Mouse (Mus musculus) layer of hippocampus, postnatal 14 days (tissue): Measurements from ENCODE around the gene Plk3. TPM values are rescaled to one million over a fixed set of nuclear protein-coding genes. Genes with fewer than 3 reads are reported as not detected.

Experiments
- DNase-seq, 2 experiments: peaks; one replicate each; pipeline ENCODE4 v3.0.0; 2021 to 2022; ENCODE audit warnings: low spot score in 2 of 2, mixed read lengths in 1 of 2
- total RNA-seq, 2 experiments: library from RNA; stranded (reverse); gene quantifications; 2 replicates each; pipeline ENCODE4 v1.2.3; 2021

Plk3 gene
- total RNA-seq, 2 experiments from 2014 or later: 11.6 to 13.8 TPM

DNA sequence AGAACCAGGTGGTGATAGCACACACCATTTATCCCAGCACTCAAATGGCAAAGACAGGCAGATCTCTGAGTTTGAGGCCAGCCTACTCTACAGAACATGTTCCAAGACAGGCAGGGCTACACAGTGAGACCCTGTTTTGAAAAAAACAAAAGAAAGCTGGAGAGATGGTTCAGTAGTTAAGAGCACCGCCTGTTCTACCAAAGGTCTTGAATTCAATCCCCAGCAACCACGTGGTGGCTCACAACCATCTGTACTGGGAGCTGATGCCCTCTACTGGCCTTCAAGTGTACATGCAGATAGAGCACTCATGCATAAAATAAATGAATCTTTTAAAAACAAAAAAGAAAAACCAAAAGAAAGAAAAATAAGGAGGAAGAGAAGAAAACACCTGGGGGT, 5.5 kb upstream of the Plk3 start:
- DNase-seq: peak in 1 of 2 experiments; percentile 53

GRCm38 (mm10) chr4:117138295-117139216, 4.8 kb upstream of the Plk3 start:
- no peak for DNase-seq

DNA sequence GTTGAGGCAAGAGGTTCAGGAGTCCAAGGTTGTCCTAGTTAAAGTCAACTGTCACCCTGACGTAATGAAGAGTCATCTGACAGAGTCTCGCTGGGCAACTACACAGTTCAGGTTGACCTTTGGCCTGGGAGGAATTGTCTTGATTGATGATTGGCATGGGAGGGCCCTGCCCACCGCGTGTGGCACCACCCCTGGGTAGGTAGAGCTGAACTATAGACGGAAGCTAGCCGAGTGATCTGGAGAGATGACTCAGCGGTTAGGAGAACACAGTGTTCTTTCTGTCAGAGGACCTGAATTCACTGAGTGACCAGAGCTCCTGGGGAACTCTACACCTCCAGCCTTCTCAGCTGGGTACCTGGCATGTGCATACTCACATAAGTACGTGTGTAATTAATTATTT, 2.3 kb upstream of the Plk3 start:
- DNase-seq: no peak

DNA sequence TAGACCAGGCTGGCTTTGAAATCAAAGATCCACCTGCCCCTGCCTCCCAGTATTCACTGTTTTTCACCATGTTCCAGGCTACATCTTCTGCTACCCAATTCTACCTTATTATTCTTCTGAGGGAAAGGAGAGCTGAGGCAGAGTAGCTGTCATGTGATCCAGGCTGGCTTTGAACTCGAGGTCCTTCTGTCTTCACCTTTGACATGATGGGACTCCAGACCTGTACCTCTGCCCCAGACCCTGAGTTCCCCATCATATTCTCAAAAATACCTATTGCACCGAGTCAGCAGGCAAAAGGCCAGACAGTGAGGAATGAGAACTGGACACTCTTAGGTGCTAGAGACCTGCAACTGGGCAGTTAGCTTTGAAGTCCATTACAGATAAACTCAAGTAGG, 835 bp upstream of the Plk3 start:
- no peak for DNase-seq

- DNase-seq: no peak
Measured at GRCm38 (mm10) chr4:117133366-117133796, 382 bp downstream of the Plk3 start.

DNA sequence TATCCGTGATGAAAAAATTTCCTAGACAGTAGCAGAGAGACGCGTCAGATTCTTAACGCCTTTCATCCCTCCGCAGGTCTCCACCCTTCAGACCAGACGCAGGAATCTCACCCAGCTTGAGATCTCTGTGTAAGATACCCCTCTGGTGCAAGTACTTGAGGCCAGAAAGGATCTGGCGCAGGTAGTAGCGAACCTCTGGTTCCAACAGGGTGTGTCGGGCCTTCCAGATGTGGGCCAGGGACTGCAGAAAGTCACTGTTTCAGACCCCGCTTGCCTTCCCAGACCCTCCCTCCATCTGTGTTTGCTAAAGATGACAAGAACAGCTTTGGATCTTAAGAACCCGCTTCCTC, 994 bp downstream of the Plk3 start:
- no peak for DNase-seq

DNA sequence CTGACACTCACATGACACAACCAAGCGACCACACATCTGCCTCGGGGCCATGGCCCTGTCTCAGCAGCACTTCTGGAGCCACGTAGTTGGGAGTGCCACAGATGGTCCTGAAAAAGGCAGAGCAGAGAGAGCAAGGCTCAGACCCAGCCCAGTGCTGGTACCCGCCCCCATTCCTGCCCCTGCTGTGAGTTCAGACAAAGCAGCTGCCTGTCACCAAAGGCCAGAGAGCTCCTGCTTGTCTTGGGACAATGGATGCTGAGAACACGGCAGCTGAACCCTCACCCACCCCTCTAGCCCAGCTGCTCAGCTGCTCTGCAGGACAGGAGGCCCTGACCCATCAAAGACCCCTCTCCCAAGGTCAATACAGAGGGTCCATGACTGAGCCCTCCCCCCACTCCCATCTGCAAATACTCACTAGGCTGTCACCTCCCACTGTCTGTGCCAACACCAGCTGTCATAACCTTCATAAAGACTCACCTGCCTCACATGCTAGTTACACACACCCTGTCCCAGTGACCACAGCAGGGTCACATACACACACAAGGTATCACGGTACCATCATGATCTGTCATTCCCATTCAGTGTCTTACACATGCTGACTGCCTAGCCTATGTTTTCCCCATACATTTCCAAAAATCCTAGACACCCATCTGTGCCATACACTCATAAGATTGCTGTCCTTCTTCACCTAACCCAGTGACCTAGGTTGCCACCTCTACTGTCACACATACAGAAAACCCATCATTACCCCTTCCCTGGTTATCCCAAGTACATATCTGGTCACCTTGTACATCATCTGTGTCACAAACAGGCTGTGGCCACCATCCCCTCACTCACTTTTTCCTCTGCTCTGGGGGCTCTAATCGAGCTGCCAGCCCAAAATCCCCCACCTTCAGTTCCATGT, 1.6 kb downstream of the Plk3 start:
- no peak for DNase-seq

DNA sequence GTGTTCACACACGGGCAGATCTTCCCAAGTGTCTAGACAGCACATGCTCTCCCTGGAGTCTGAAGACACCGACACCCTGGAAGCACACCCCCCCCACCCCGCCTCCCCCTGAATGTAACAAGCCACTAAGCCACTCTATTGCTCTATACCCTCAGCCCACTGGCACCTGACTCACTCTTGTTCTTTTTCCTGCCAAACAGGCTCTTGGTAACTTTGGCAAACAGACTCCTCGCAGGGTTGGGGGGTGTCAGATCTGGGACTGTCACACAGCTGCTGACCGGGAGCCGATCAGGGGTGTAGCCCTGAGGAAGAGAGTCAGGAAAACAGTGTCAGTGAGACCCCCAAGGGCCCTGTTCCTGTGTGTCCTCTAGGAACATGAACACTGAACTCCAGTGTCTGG, 2.6 kb downstream of the Plk3 start:
- DNase-seq: no peak

DNA sequence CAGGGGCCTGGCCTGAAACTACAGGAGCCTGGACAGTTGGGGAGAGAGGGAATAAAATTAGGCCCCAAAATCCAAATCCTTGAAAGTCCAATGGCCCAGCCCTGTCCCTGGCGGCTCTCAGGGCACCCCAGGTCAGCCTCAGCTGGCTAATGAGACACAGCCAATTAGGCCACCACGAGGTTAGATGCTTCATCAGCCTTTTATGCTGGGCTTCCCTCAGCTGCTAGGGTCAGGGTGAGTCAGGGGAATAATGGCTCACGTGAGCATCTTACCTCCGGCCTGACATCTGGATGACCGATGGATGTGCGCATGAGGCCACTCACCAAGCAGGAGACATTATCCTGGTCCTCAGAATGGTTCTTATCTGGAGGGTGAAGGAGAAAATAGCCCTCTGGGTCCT, 3.0 kb downstream of the Plk3 start:
- DNase-seq: no peak

GRCm38 (mm10) chr4:117127991-117128686, 5.6 kb downstream of the Plk3 start:
- DNase-seq: no peak

GRCm38 (mm10) chr4:117126675-117127290, 7.0 kb downstream of the Plk3 start, which contains the start of gene Tctex1d4:
Gene Tctex1d4 (plus strand): TSS chr4:117126794.
- no peak for DNase-seq

DNA sequence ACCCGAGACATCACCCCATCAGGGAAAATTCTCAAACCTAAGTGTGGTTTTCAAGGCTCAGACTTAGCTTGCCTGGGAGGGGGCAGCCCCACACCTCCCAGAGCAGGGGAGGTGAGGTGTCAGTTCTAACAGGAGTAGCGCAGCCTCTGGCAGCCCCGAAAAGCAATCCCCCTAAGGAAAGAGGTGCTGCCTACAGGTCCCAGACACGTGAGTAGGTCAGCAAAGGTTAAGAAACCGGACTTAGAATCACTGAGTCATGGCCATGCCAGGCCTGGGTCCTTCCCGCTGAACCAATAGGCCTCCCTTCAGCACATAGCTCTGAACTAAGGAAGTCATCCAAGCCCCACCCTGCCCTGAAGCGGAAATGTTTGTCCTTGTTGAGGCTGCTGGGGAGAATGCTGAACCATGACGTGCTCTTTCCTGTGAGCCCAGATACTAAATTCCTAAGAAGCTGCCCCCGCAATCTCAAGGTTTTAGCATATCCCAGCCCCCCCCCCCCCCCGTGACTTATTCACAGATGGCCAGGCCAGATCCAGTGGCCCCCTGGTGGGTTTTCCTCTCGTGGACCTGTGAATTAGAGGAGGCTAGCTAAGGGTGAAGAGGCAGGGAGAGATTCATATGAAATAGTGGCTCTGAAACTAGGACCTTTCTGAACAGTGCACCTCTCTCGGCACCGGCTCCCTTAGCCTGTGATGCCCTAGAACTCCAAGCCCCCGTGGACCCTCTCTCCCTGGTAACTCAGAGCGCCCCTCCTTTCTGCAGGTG, 7.7 kb downstream of the Plk3 start:
- DNase-seq: peak in 1 of 2 experiments; percentile 28

DNA sequence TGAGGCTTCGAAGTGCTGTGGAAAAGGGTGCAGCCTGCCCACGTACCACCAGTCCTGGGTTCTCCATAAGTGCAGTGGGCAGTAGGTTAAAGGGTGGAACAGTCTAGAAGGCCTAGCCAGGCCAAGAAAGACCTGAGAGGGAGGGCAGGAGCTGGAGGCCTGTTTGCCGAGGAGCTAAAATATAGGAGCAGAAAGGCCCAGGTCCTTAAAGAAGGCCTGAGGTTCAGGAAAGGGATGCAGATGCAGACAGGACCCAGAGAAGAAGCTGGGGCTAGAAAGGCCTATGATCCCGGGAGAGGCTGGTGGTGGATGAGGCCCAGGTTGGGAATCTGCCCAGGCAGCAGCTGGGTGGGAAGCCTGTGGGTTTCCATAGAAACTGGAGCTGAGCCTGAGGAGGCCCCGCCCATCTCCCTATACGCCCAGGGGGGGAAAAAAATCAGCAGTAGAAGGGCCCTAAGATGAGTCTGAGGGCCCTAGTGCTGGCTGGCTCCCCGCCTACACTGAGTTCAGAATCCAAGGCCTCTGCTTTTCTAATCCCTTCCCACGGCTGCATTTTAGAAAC, 8.3 kb downstream of the Plk3 start, which contains the start of gene Btbd19:
Gene Btbd19 (minus strand): TSS at position 378 of the 562 bp plus-strand sequence.
- peak; percentile 77 to 80 for DNase-seq

- DNase-seq: peak in 1 of 2 experiments; percentile 34
Measured at GRCm38 (mm10) chr4:117124518-117125347, 9.0 kb downstream of the Plk3 start.

DNA sequence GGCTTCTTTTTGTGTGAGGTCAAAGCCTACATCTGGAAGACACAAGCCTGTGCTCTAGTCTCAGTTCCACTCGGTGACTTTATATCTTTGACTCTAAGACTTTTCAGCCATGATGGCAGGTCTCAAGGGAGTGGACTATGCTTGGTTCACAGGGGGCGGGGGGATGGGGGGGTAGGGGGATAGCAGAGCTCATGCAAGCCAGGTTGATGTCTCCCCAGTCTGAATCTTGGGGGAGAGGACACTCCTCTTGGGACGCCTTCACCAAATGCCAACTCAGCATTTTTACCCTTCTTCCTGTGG, 9.6 kb downstream of the Plk3 start:
- DNase-seq: no peak

DNA sequence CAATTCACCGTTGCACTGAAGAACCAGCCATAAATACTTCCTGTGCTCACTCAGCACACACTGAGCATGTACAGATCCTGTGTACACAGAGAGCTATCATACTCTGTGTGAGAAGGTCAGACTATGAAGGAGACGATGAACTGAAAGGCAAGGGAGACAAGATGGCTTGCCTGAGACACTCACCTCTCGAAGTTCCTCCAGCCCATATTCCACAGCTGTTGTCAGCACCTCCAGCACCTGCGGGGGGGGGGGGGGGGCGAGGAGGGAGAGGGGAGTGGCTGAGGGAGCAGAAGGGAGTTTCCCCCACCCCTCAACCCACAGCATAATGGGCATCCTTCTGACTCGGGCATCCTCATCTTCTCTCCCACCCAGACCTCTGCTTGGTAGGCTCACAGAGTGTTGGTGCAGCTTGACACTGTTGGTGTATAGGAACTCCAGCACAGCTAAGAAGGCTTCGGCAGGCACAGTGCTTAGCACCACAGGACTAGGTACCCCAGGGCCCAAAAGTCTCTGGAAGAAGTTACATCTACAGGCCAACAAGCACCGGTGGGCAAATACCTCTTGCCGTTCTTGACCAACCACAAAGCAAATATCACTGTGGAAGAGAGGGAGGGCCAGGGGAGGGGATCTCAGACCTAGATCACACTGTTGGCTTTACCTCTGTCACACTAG, 10.1 kb downstream of the Plk3 start:
- DNase-seq: no peak

DNA sequence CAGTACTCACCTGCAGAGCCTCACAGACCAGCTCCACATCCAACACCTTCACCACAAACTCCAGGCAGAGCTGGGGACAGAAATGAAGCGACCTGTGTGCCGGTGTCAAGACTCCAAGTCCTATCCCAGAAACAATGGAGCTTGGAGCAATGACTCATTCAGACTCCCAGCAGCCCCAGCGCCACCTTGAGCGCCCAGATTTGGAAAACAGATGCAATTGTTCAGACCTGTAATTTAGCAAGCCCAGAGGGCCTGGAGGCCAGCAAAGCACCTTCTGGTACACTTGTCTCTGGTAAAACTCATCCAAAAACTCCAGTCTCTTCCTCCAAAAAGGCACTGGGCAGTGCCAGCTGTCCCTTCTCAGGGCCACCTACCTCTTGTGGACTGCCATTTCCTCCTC, 11.6 kb downstream of the Plk3 start:
- DNase-seq: no peak
